Mouse (Mus musculus) lung, postnatal 0 days (tissue): ENCODE results near the gene Brf1.

Source experiments
- CTCF ChIP-seq: IDR thresholded peaks from 2 replicates; pipeline ENCODE4 v1.5.1; 2016; ENCODE audit warnings: antibody characterized with exemption, mild to moderate bottlenecking
- EP300 ChIP-seq: IDR thresholded peaks from 2 replicates; pipeline ENCODE4 v1.6.1; 2016; ENCODE audit warnings: antibody characterized with exemption, mild to moderate bottlenecking, control low read depth

DNA sequence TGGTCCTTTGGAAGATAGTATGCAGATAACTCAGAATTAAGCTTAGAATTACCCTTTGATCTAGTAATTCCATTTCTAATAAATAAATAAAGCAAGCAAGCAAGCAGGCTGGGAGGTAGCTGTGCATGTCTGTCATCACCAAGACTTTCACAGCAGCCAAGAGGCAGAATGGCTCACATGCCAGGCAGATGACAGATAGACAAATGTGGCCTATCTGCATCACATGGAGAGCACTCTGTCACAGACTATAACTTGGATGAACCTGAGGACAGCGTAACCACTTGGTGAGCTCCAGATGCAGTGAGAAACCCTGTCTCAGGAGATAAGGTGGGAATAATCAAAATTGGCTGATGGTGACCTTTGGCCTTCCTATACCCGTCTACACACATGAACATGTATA is 34.6 kb upstream of the Brf1 start:
- no peak for TF ChIP-seq CTCF
- no peak for TF ChIP-seq EP300
